Mouse (Mus musculus): ENCODE results near the gene Adora3. TPM values are rescaled to one million over a fixed set of nuclear protein-coding genes. Genes with fewer than 3 reads are reported as not detected.

Gene Adora3
- total and polyA plus RNA-seq, 2 experiments: 0.09 TPM; not detected in 1

- no peaks in the 10 kb centered on the region for H3K27me3 ChIP-seq (ENCODE audit: control insufficient read depth, insufficient read depth, low read length)
- no peak overlapping the region for H3K27ac ChIP-seq (replicated peaks; ENCODE audit: insufficient read depth, low read depth, low read length)
- H3K9ac ChIP-seq (ENCODE audit: low read depth, low read length): no peak overlapping the region
- no peaks in the 10 kb centered on the region; the same call in 1 of the 2 replicates for H3K4me1 ChIP-seq (ENCODE audit: control insufficient read depth, insufficient read depth, low read length)
- H3K36me3 ChIP-seq (ENCODE audit: control insufficient read depth, insufficient read depth, low read length): no peaks in the 10 kb centered on the region
- no peaks in the 10 kb centered on the region for H3K79me2 ChIP-seq (ENCODE audit: control insufficient read depth, insufficient read depth, low read length)
- TF ChIP-seq CTCF (IDR thresholded peaks at IDR 0.05; ENCODE audit: low read depth, low read length): no peak
- no peak for TF ChIP-seq POLR2A (IDR thresholded peaks at IDR 0.05; ENCODE audit: extremely low read depth, insufficient read depth, low read length)
- 88% methylated on average over 8 of the region's 8 CpGs for WGBS
- DNase-seq (ENCODE audit: extremely low read depth, low read depth, low spot score): no peak
- H3K4me3 ChIP-seq (ENCODE audit: insufficient read depth, low read depth, low read length): no peak overlapping the region
Observed at GRCm38 (mm10) chr3:105853781-105854180, 16.9 kb upstream of the Adora3 start.

- Histone ChIP-seq H3K4me3 (ENCODE audit: insufficient read depth, low read depth, low read length) (no peak overlapping the region), H3K27me3 (ENCODE audit: control insufficient read depth, insufficient read depth, low read length) (no peaks in the 10 kb centered on the region), H3K27ac (replicated peaks; ENCODE audit: insufficient read depth, low read depth, low read length) (no peak overlapping the region), H3K79me2 (ENCODE audit: control insufficient read depth, insufficient read depth, low read length) (no peaks in the 10 kb centered on the region), H3K4me1 (ENCODE audit: control insufficient read depth, insufficient read depth, low read length) (no peaks in the 10 kb centered on the region; the same call in 1 of the 2 replicates), H3K36me3 (ENCODE audit: control insufficient read depth, insufficient read depth, low read length) (no peaks in the 10 kb centered on the region), H3K9ac (ENCODE audit: low read depth, low read length) (no peak overlapping the region)
- no peak for TF ChIP-seq CTCF (IDR thresholded peaks at IDR 0.05; ENCODE audit: low read depth, low read length)
- TF ChIP-seq POLR2A (IDR thresholded peaks at IDR 0.05; ENCODE audit: extremely low read depth, insufficient read depth, low read length): no peak
- 99% methylated on average over 4 of the region's 4 CpGs for WGBS
- no peak for DNase-seq (ENCODE audit: extremely low read depth, low read depth, low spot score)
Observed at GRCm38 (mm10) chr3:105854786-105855185, 15.9 kb upstream of the Adora3 start.

- Histone ChIP-seq H3K4me3 (ENCODE audit: insufficient read depth, low read depth, low read length) (no peak overlapping the region), H3K27ac (replicated peaks; ENCODE audit: insufficient read depth, low read depth, low read length) (no peak overlapping the region), H3K36me3 (ENCODE audit: control insufficient read depth, insufficient read depth, low read length) (no peaks in the 10 kb centered on the region), H3K79me2 (ENCODE audit: control insufficient read depth, insufficient read depth, low read length) (no peaks in the 10 kb centered on the region), H3K9ac (ENCODE audit: low read depth, low read length) (no peak overlapping the region), H3K27me3 (ENCODE audit: control insufficient read depth, insufficient read depth, low read length) (no peaks in the 10 kb centered on the region), H3K4me1 (ENCODE audit: control insufficient read depth, insufficient read depth, low read length) (no peaks in the 10 kb centered on the region; the same call in 1 of the 2 replicates)
- WGBS: 83% methylated on average over 5 of the region's 5 CpGs
- DNase-seq (ENCODE audit: extremely low read depth, low read depth, low spot score): no peak
- TF ChIP-seq POLR2A (IDR thresholded peaks at IDR 0.05; ENCODE audit: extremely low read depth, insufficient read depth, low read length) (no peak), CTCF (IDR thresholded peaks at IDR 0.05; ENCODE audit: low read depth, low read length) (no peak)
Observed at GRCm38 (mm10) chr3:105857513-105857912, 13.1 kb upstream of the Adora3 start.

GRCm38 (mm10) chr3:105861747-105862366 is 8.8 kb upstream of the Adora3 start:
- Histone ChIP-seq H3K27ac (replicated peaks; ENCODE audit: insufficient read depth, low read depth, low read length) (no peak overlapping the region), H3K4me1 (ENCODE audit: control insufficient read depth, insufficient read depth, low read length) (no peaks in the 10 kb centered on the region), H3K4me3 (ENCODE audit: insufficient read depth, low read depth, low read length) (no peak overlapping the region), H3K36me3 (ENCODE audit: control insufficient read depth, insufficient read depth, low read length) (no peaks in the 10 kb centered on the region), H3K27me3 (ENCODE audit: control insufficient read depth, insufficient read depth, low read length) (no peaks in the 10 kb centered on the region), H3K9ac (ENCODE audit: low read depth, low read length) (no peak overlapping the region), H3K79me2 (ENCODE audit: control insufficient read depth, insufficient read depth, low read length) (no peaks in the 10 kb centered on the region)
- TF ChIP-seq CTCF (IDR thresholded peaks at IDR 0.05; ENCODE audit: low read depth, low read length): no peak
- TF ChIP-seq POLR2A (IDR thresholded peaks at IDR 0.05; ENCODE audit: extremely low read depth, insufficient read depth, low read length): no peak
- DNase-seq (ENCODE audit: extremely low read depth, low read depth, low spot score): no peak
- WGBS: 67% methylated on average over 7 of the region's 7 CpGs

DNA sequence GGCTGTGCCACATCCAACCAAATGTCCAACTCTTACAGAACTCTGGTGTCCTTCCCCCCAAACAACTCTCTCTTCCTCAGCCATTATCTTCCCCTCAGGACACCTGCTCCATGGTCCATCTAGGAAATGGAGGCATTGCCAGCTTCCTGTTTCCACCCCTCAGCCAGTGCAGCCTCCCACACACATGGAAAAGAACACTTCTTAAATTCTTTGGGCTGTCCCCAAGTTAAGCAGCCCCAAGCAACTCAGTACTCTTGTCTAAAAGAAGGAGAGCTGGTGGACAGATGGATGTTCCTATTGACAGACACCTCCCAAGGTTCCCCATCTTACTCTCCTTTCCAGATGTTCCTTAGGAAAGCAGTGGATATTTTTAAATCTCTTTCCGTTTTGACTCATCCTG is 6.5 kb upstream of the Adora3 start:
- Histone ChIP-seq H3K27me3 (ENCODE audit: control insufficient read depth, insufficient read depth, low read length) (no peaks in the 10 kb centered on the region), H3K36me3 (ENCODE audit: control insufficient read depth, insufficient read depth, low read length) (no peaks in the 10 kb centered on the region), H3K79me2 (ENCODE audit: control insufficient read depth, insufficient read depth, low read length) (no peaks in the 10 kb centered on the region), H3K27ac (replicated peaks; ENCODE audit: insufficient read depth, low read depth, low read length) (no peak overlapping the region), H3K4me3 (ENCODE audit: insufficient read depth, low read depth, low read length) (no peak overlapping the region), H3K4me1 (ENCODE audit: control insufficient read depth, insufficient read depth, low read length) (peaks cover 7% of the 10 kb centered on the region), H3K9ac (ENCODE audit: low read depth, low read length) (no peak overlapping the region)
- WGBS: 76% methylated on average over 1 of the region's 1 CpGs
- TF ChIP-seq POLR2A (IDR thresholded peaks at IDR 0.05; ENCODE audit: extremely low read depth, insufficient read depth, low read length) (no peak), CTCF (IDR thresholded peaks at IDR 0.05; ENCODE audit: low read depth, low read length) (no peak)
- no peak for DNase-seq (ENCODE audit: extremely low read depth, low read depth, low spot score)

DNA sequence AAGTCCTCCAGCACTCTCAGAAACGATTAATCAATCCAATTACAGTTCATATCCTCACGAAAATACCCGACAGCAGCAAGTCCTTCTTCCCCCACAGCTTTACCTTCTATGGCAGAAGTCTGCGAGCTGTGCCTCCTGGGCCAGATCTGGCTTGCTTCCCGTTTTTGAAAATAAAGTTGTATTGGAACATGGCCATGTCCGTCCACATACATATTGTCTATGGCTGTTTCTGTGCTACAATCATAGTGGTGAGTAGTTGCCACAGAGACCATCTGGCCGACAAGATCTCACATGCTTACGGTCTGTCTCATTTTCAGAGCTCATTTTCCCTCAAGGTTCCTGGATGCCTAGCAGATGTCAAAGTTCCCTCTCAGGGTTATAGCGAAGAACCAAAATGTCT is 5.5 kb upstream of the Adora3 start:
- Histone ChIP-seq H3K27me3 (ENCODE audit: control insufficient read depth, insufficient read depth, low read length) (no peaks in the 10 kb centered on the region), H3K4me1 (ENCODE audit: control insufficient read depth, insufficient read depth, low read length) (peaks cover 7% of the 10 kb centered on the region), H3K79me2 (ENCODE audit: control insufficient read depth, insufficient read depth, low read length) (no peaks in the 10 kb centered on the region), H3K27ac (replicated peaks; ENCODE audit: insufficient read depth, low read depth, low read length) (no peak overlapping the region), H3K36me3 (ENCODE audit: control insufficient read depth, insufficient read depth, low read length) (no peaks in the 10 kb centered on the region), H3K4me3 (ENCODE audit: insufficient read depth, low read depth, low read length) (no peak overlapping the region), H3K9ac (ENCODE audit: low read depth, low read length) (no peak overlapping the region)
- 87% methylated on average over 9 of the region's 9 CpGs for WGBS
- DNase-seq (ENCODE audit: extremely low read depth, low read depth, low spot score): no peak
- TF ChIP-seq POLR2A (IDR thresholded peaks at IDR 0.05; ENCODE audit: extremely low read depth, insufficient read depth, low read length): no peak
- no peak for TF ChIP-seq CTCF (IDR thresholded peaks at IDR 0.05; ENCODE audit: low read depth, low read length)

Data from liver, adult 2 months (tissue).